Mouse (Mus musculus): ENCODE measurements around the gene Psap. TPM values are rescaled to one million over a fixed set of nuclear protein-coding genes. Genes with fewer than 3 reads are reported as not detected.

Psap gene
- total and polyA plus RNA-seq, 2 experiments: 227 to 584 TPM

DNA sequence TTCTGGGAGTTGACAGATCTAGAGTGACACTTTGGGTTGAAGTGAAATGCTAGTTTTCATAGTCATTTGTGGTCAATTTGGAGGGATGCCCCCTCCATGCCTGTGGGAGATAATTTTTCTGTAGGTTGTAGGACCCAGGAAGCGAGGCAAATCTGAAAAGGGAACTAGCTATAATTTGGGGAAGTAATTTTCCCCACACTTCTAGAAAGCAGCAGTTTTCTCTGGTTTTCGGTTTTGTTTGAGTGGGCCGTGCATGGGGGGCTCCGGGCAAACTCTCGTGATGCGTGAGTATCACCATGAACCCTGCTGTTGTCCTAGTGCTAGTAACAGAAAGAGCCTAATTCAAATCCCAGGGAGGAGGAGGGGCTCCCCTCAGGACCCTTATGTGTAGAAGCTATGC, 6.8 kb downstream of the Psap start:
- DNase-seq (ENCODE audit: extremely low read depth, low read depth, low spot score): no peak
- WGBS: 92% methylated on average over 6 of the region's 6 CpGs
- peaks cover 74% of the 10 kb centered on the region for H3K79me2 ChIP-seq (ENCODE audit: control insufficient read depth, insufficient read depth, low read length)
- H3K27me3 ChIP-seq (ENCODE audit: control insufficient read depth, insufficient read depth, low read length): no peaks in the 10 kb centered on the region
- H3K4me1 ChIP-seq (ENCODE audit: control insufficient read depth, insufficient read depth, low read length): peaks cover 69% of the 10 kb centered on the region
- no peaks in the 10 kb centered on the region for H3K36me3 ChIP-seq (ENCODE audit: control insufficient read depth, insufficient read depth, low read length)
- no peak overlapping the region; the same call in 1 of the 2 replicates for H3K9ac ChIP-seq (ENCODE audit: low read depth, low read length)
- H3K27ac ChIP-seq (replicated peaks; ENCODE audit: insufficient read depth, low read depth, low read length): peak overlapping the region; percentile 50
- TF ChIP-seq CTCF (IDR thresholded peaks at IDR 0.05; ENCODE audit: low read depth, low read length) (no peak), POLR2A (IDR thresholded peaks at IDR 0.05; ENCODE audit: extremely low read depth, insufficient read depth, low read length) (no peak)
- no peak overlapping the region for H3K4me3 ChIP-seq (ENCODE audit: insufficient read depth, low read depth, low read length)

DNA sequence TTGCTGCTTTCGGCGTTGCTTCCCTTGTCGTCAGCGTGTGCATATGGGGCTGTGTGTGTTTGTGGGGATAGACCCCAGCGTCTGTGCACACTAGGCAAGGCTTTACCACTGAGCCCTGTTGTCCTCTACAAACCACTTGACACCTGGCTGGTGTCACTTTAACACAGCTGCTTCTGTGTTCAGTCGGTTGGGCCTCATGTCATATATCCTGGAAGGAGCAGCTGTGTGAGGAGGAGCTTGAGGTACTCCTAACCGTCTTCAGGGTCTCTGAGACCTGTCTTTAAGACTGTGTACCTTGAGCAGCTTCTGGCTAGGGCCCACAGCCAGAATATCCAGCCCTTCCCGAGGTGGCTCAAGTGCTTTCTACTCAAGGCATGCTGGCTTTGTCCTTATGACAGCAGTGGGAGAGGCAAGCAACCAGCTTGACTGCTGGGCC, 7.3 kb downstream of the Psap start:
- H3K9ac ChIP-seq (ENCODE audit: low read depth, low read length): peak overlapping the region; percentile 42
- WGBS: 61% methylated on average over 8 of the region's 8 CpGs
- no peak overlapping the region for H3K4me3 ChIP-seq (ENCODE audit: insufficient read depth, low read depth, low read length)

DNA sequence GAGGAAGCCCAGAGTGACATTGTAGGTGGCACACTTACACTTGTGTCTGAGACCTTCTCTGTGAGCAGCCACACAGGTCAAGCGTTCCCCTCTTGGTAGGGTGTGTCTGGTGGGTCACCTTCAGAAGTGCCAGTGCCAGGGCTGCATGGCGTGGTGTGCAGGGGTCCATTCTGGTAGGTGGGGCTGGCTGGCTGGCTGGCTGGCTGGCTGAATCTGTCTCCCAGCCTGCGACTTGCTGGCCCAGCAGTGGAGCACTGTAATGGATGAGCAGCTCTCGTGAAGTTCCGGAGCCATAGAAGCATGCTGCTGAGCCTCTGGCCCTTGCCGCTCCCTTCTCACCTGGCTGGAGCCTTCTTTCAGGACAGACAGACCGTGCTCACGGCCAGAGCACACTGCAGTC, 7.8 kb downstream of the Psap start:
- WGBS: 57% methylated on average over 8 of the region's 8 CpGs
- Histone ChIP-seq H3K4me3 (ENCODE audit: insufficient read depth, low read depth, low read length) (peak overlapping the region; percentile 19; the same call in 1 of the 2 replicates), H3K9ac (ENCODE audit: low read depth, low read length) (peak overlapping the region; percentile 45), H3K36me3 (ENCODE audit: control insufficient read depth, insufficient read depth, low read length) (no peaks in the 10 kb centered on the region), H3K27me3 (ENCODE audit: control insufficient read depth, insufficient read depth, low read length) (no peaks in the 10 kb centered on the region), H3K4me1 (ENCODE audit: control insufficient read depth, insufficient read depth, low read length) (peaks cover 67% of the 10 kb centered on the region), H3K79me2 (ENCODE audit: control insufficient read depth, insufficient read depth, low read length) (peaks cover 69% of the 10 kb centered on the region), H3K27ac (replicated peaks; ENCODE audit: insufficient read depth, low read depth, low read length) (peak overlapping the region; percentile 9; the same call in 1 of the 2 replicates)
- TF ChIP-seq POLR2A (IDR thresholded peaks at IDR 0.05; ENCODE audit: extremely low read depth, insufficient read depth, low read length) (no peak), CTCF (IDR thresholded peaks at IDR 0.05; ENCODE audit: low read depth, low read length) (no peak)
- DNase-seq (ENCODE audit: extremely low read depth, low read depth, low spot score): no peak

More for the DNA sequence above, 7.3 kb downstream of the Psap start:
- Histone ChIP-seq H3K4me1 (ENCODE audit: control insufficient read depth, insufficient read depth, low read length) (peaks cover 67% of the 10 kb centered on the region), H3K27me3 (ENCODE audit: control insufficient read depth, insufficient read depth, low read length) (no peaks in the 10 kb centered on the region), H3K79me2 (ENCODE audit: control insufficient read depth, insufficient read depth, low read length) (peaks cover 73% of the 10 kb centered on the region), H3K27ac (replicated peaks; ENCODE audit: insufficient read depth, low read depth, low read length) (peak overlapping the region; percentile 50), H3K36me3 (ENCODE audit: control insufficient read depth, insufficient read depth, low read length) (no peaks in the 10 kb centered on the region)
- TF ChIP-seq POLR2A (IDR thresholded peaks at IDR 0.05; ENCODE audit: extremely low read depth, insufficient read depth, low read length) (no peak), CTCF (IDR thresholded peaks at IDR 0.05; ENCODE audit: low read depth, low read length) (no peak)
- no peak for DNase-seq (ENCODE audit: extremely low read depth, low read depth, low spot score)

DNA sequence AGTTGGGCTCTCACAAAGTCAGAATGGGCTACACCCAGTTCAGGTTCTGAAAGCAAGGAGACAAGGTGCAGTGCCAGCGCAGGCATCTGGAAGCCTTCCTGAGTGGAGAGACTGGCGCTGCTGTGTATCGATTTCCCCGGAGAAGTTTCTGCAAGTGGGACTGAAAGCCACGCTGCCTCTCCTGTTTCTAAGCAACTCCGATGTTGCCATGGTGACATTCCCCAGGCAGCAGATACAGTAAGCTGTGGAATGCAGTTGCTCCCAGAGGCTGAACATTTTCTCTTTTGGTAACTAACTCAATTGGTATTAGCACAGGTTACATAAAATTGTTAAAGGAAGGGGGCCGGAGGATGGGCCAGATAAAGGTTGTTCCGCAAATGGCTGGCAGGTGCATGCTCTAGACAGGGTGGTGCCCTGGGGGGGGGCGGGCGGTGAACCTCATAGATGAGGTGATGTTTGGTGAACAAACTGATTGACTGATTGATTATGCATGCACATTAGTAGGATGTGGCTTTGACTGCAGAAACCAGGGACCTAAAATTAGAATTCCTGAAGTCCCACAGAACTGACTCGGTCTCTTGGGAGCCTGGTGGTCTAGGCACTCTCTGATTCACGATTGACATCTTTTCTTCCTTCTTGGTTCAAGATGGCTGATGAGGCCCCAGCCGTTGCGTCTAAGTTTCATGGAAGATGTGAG, 8.4 kb downstream of the Psap start:
- no peak for TF ChIP-seq CTCF (IDR thresholded peaks at IDR 0.05; ENCODE audit: low read depth, low read length)
- no peak for TF ChIP-seq POLR2A (IDR thresholded peaks at IDR 0.05; ENCODE audit: extremely low read depth, insufficient read depth, low read length)
- Histone ChIP-seq H3K27ac (replicated peaks; ENCODE audit: insufficient read depth, low read depth, low read length) (no peak overlapping the region), H3K4me3 (ENCODE audit: insufficient read depth, low read depth, low read length) (no peak overlapping the region), H3K9ac (ENCODE audit: low read depth, low read length) (no peak overlapping the region), H3K79me2 (ENCODE audit: control insufficient read depth, insufficient read depth, low read length) (peaks cover 71% of the 10 kb centered on the region), H3K36me3 (ENCODE audit: control insufficient read depth, insufficient read depth, low read length) (no peaks in the 10 kb centered on the region), H3K27me3 (ENCODE audit: control insufficient read depth, insufficient read depth, low read length) (no peaks in the 10 kb centered on the region), H3K4me1 (ENCODE audit: control insufficient read depth, insufficient read depth, low read length) (peaks cover 64% of the 10 kb centered on the region)
- DNase-seq (ENCODE audit: extremely low read depth, low read depth, low spot score): peak; percentile 65
- WGBS: 50% methylated on average over 14 of the region's 14 CpGs

DNA sequence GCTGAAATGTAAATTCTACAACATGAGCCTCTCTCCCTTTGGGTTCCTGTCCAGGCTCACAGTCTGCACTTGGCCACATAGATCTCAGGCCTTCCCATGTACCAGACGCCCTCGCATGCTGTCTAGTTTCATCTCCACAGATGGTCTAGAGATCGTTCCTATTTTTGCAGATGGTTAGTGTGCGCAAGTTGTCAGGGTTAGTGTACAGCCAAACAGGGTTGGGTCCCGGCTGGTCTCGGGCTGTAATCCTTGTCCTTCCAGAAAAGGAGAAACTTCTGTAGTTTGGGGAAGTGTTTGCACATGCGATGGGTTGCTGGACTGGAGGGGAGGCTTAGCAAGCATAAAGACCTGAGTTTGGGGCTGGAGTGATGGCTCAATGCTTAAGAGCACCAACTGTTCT, 9.1 kb downstream of the Psap start:
- Histone ChIP-seq H3K4me3 (ENCODE audit: insufficient read depth, low read depth, low read length) (no peak overlapping the region), H3K27ac (replicated peaks; ENCODE audit: insufficient read depth, low read depth, low read length) (no peak overlapping the region), H3K27me3 (ENCODE audit: control insufficient read depth, insufficient read depth, low read length) (no peaks in the 10 kb centered on the region), H3K4me1 (ENCODE audit: control insufficient read depth, insufficient read depth, low read length) (peaks cover 58% of the 10 kb centered on the region), H3K36me3 (ENCODE audit: control insufficient read depth, insufficient read depth, low read length) (no peaks in the 10 kb centered on the region), H3K79me2 (ENCODE audit: control insufficient read depth, insufficient read depth, low read length) (peaks cover 78% of the 10 kb centered on the region), H3K9ac (ENCODE audit: low read depth, low read length) (no peak overlapping the region)
- 94% methylated on average over 7 of the region's 7 CpGs for WGBS
- DNase-seq (ENCODE audit: extremely low read depth, low read depth, low spot score): no peak
- TF ChIP-seq CTCF (IDR thresholded peaks at IDR 0.05; ENCODE audit: low read depth, low read length) (no peak), POLR2A (IDR thresholded peaks at IDR 0.05; ENCODE audit: extremely low read depth, insufficient read depth, low read length) (no peak)

DNA sequence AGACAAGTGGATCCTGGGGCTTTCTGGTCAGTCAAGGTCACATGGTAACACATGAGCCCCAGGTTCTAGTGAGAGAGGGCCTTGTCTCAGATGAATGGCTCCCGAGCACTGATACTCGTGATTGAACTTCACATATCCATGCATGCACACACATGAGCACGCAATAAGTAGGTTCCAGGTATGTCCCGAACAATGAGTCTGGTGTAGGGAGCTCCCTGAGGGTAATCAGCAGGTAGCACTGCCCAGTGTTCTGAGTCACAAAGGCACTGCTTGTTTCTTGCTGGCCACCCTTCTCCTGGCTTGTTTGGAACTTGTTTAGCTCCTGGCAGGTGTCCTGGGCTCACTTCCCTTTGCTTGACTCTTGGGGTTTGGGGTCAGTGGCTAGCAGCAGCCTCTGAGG, 9.7 kb downstream of the Psap start:
- no peak for TF ChIP-seq POLR2A (IDR thresholded peaks at IDR 0.05; ENCODE audit: extremely low read depth, insufficient read depth, low read length)
- Histone ChIP-seq H3K4me1 (ENCODE audit: control insufficient read depth, insufficient read depth, low read length) (peaks cover 53% of the 10 kb centered on the region), H3K4me3 (ENCODE audit: insufficient read depth, low read depth, low read length) (no peak overlapping the region), H3K27ac (replicated peaks; ENCODE audit: insufficient read depth, low read depth, low read length) (no peak overlapping the region), H3K36me3 (ENCODE audit: control insufficient read depth, insufficient read depth, low read length) (peaks cover 3% of the 10 kb centered on the region; the same call in 1 of the 2 replicates), H3K9ac (ENCODE audit: low read depth, low read length) (no peak overlapping the region; the same call in 1 of the 2 replicates), H3K27me3 (ENCODE audit: control insufficient read depth, insufficient read depth, low read length) (no peaks in the 10 kb centered on the region), H3K79me2 (ENCODE audit: control insufficient read depth, insufficient read depth, low read length) (peaks cover 79% of the 10 kb centered on the region)
- WGBS: 69% methylated on average over 4 of the region's 4 CpGs
- DNase-seq (ENCODE audit: extremely low read depth, low read depth, low spot score): no peak

Data from liver, adult 2 months (tissue).